Comparison of ENCODE assay signal across 8 mouse cellular contexts in the genomic region with DNA sequence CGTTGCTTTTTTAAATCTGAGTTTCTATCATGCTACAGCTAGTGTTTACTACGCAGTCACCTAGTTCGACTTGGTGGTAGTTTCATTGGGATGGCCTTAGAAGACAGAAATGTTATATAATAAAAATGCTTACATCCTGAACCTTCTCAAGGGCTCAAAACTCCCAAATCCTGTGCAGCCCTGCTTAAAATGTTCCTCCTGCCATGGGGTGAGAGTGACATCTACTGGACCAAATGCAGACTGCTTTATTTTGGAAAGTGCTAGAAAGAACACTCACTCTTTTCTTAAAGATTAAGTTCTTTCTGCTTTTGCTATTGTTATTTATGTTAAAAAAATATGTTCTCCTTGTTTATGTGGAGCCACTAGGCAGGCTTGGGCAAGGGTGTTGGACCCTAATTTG.
DNase-seq lines count a peak whose midpoint lies in the region; ATAC-seq and TF ChIP-seq lines count a peak whose summit lies in the region.

No protein-coding gene starts in this region.

- H3K27ac ChIP-seq in intestine, postnatal 0 days (ENCODE audit: low read depth, low read length) = no peak overlapping the region
- H3K27ac ChIP-seq in intestine, embryonic 16.5 days (ENCODE audit: low read length) = no peak overlapping the region
- no peak overlapping the region for H3K27ac ChIP-seq in embryonic facial prominence, embryonic 14.5 days (replicated peaks; ENCODE audit: low read depth, low read length)

- intact Hi-C loops in left cerebral cortex, postnatal 25 days (cut with DNase I) = loop anchor here (2.0 to 5.0 kb wide), 2 partner anchors 225 to 484 kb away; no protein-coding TSS in a partner anchor

- no peaks in the 10 kb centered on the region for H3K36me3 ChIP-seq in intestine, postnatal 0 days (ENCODE audit: control insufficient read depth, insufficient read depth)
- no peaks in the 10 kb centered on the region for H3K36me3 ChIP-seq in intestine, embryonic 16.5 days (ENCODE audit: control insufficient read depth, insufficient read depth, low read length)
- H3K36me3 ChIP-seq in embryonic facial prominence, embryonic 14.5 days (ENCODE audit: control insufficient read depth, insufficient read depth, low read length) = no peaks in the 10 kb centered on the region

- no peak overlapping the region for H3K4me3 ChIP-seq in intestine, postnatal 0 days (ENCODE audit: low read depth, low read length)
- H3K4me3 ChIP-seq in intestine, embryonic 16.5 days (ENCODE audit: low read length) = no peak overlapping the region
- H3K4me3 ChIP-seq in embryonic facial prominence, embryonic 14.5 days (ENCODE audit: low read depth, low read length) = no peak overlapping the region

- WGBS in intestine, postnatal 0 days = 59% methylated on average over 3 of the region's 3 CpGs
- 65% methylated on average over 3 of the region's 3 CpGs for WGBS in intestine, embryonic 16.5 days
- WGBS in embryonic facial prominence, embryonic 14.5 days = 56% methylated on average over 3 of the region's 3 CpGs

- no peaks in the 10 kb centered on the region for H3K4me1 ChIP-seq in intestine, postnatal 0 days (replicated peaks; ENCODE audit: control insufficient read depth, insufficient read depth, low read length)
- no peaks in the 10 kb centered on the region for H3K4me1 ChIP-seq in intestine, embryonic 16.5 days (ENCODE audit: control insufficient read depth, insufficient read depth, low read length)
- no peaks in the 10 kb centered on the region for H3K4me1 ChIP-seq in embryonic facial prominence, embryonic 14.5 days (ENCODE audit: control insufficient read depth, insufficient read depth, low read length)

- no peak for ATAC-seq in intestine, postnatal 0 days
- ATAC-seq in intestine, embryonic 16.5 days = no peak
- no peak for ATAC-seq in embryonic facial prominence, embryonic 14.5 days (ENCODE audit: low read depth)
- ATAC-seq in erythroblast, adult 5-6 weeks (replicated peaks; ENCODE audit: low FRiP score, poor library complexity, severe bottlenecking) = no peak

- H3K4me2 ChIP-seq in intestine, postnatal 0 days (replicated peaks; ENCODE audit: low read depth) = no peak overlapping the region
- no peak overlapping the region for H3K4me2 ChIP-seq in intestine, embryonic 16.5 days (ENCODE audit: low read depth, low read length)
- H3K4me2 ChIP-seq in embryonic facial prominence, embryonic 14.5 days (ENCODE audit: low read depth, low read length) = no peak overlapping the region

- peak; percentile 30 for DNase-seq in CD4-positive helper T cell, adult 2 months (ENCODE audit: low read depth, low spot score)
- peak; percentile 15 for DNase-seq in T-cell, adult 2 months (ENCODE audit: low spot score)
- peak; percentile 47 for DNase-seq in embryonic facial prominence, embryonic 14.5 days (ENCODE audit: low spot score)
- peak; percentile 20 to 59 for DNase-seq in left cerebral cortex, postnatal 25 days (ENCODE audit: low spot score in 2 of 2)
- peak; percentile 60 for DNase-seq in naive thymus-derived CD4-positive, alpha-beta T cell, adult 2 months (ENCODE audit: low read depth)

- no peak overlapping the region for H3K9ac ChIP-seq in intestine, postnatal 0 days (ENCODE audit: low read depth, low read length)
- no peak overlapping the region for H3K9ac ChIP-seq in intestine, embryonic 16.5 days (ENCODE audit: low read depth, low read length)
- no peak overlapping the region for H3K9ac ChIP-seq in embryonic facial prominence, embryonic 14.5 days (ENCODE audit: low read depth, low read length)

- H3K27me3 ChIP-seq in intestine, postnatal 0 days (replicated peaks; ENCODE audit: control insufficient read depth, insufficient read depth, low read length) = no peaks in the 10 kb centered on the region
- 0 out of 2 replicates have a peak, but pooled peaks cover 2% of the 10 kb centered on the region for H3K27me3 ChIP-seq in intestine, embryonic 16.5 days (replicated peaks; ENCODE audit: control insufficient read depth, insufficient read depth, low read length)
- H3K27me3 ChIP-seq in embryonic facial prominence, embryonic 14.5 days (replicated peaks; ENCODE audit: control insufficient read depth, insufficient read depth, low read length) = peaks cover 17% of the 10 kb centered on the region; the same call in 1 of the 2 replicates

- H3K9me3 ChIP-seq in intestine, postnatal 0 days (ENCODE audit: control insufficient read depth) = no peaks in the 10 kb centered on the region
- no peaks in the 10 kb centered on the region for H3K9me3 ChIP-seq in intestine, embryonic 16.5 days (ENCODE audit: control insufficient read depth, low read length)
- no peaks in the 10 kb centered on the region for H3K9me3 ChIP-seq in embryonic facial prominence, embryonic 14.5 days (ENCODE audit: control insufficient read depth, low read length)

- peak; percentile 90 for TF ChIP-seq CTCF in intestine, postnatal 0 days (IDR thresholded peaks at IDR 0.05; ENCODE audit: low read depth)
